Mouse (Mus musculus): ENCODE measurements around the gene F7.
A peak's percentile ranks its signal among the peaks of the same experiment; 100 is the strongest.
"Not testable (repeated sequence)": the region's sequence is repeated elsewhere in the genome, so short reads cannot be mapped to it uniquely, and the experiment has no call there.

The F7 gene

DNA sequence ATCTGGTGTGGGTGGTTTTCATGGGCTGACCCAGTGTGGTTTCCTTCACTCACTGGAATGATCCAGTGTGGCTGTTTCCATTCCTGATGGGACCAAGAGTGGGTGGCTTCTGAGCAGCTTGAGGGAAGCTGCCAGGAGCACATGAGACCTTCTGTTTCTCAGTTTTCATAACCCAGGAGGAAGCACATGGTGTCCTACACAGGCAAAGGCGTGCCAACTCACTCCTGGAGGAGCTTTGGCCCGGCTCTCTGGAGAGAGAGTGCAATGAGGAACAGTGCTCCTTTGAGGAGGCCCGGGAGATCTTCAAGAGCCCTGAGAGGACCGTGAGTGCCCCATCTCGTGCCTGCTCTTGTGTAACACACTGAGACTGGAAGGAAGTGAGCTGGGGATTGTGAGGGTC lies 2.6 kb downstream of the F7 start:
- peak; percentile 35 to 43 for DNase-seq (ENCODE audit: low spot score in 2 of 2)

DNA sequence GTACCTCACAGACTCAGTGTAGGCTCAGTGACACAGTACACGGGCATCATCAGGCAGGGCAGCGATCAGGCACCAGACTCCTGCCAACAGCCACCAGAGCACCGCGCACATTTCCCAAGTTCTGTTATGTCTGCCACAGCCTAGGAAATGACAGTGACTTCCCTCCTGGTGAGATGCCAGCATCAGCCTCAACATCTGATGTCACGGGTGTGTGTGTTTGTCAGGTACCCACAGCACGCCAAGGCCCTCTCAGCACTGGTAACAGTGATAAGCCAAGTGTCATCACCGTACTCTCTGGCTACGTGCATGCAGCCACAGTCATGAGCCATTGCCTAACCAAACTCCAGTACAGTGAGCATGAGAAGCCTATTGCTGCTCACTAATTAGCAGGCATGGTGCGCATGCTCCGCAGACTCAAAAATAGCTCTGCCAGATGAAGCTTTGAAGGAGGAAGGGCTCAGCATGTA lies 10.5 kb downstream of the F7 start:
- DNase-seq (ENCODE audit: low spot score in 2 of 2) = no peak

DNA sequence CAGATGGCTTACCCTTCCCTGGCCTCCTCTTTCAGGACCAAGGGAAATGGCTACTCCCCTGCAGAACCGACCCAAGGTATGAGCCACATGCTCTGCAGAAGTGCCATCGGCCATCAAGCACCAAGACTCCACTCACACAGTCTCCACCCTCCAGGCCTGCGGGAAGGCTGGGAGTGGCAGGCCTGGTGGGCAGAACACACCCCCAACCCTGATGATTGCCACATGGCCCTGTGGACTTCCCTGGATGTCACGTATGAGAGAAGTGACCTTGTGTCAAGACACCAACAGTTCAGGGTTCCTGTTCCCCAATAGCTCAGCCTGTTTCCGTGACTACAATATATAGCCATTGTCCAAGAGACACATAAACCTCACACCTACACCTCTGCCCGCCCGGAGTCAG lies 11.2 kb downstream of the F7 start, which contains the start of gene F10:
Gene F10 (plus strand): TSS at position 294 of the 400 bp plus-strand sequence.
- no peak for DNase-seq (ENCODE audit: low spot score in 2 of 2)

DNA sequence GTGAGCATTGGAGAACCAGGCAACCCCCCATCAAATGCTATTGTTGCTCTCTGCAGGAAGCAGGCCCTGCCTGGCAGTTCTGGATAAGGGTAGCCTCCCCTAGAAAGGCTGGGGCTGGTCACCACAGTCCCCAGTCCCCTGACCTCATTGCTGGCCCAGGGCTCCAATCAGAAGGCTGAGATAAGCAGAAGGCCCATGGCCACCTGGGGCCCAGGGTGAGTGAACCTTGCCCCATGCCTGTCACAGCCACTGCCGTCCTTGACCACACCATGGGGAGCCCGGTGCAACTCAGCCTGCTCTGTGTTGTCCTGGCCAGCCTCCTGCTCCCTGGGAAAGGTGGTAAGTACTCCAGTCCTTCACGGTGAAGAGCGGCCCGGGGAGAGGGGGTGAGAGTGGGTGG lies 11.7 kb downstream of the F7 start:
- no peak for DNase-seq (ENCODE audit: low spot score in 2 of 2)

DNA sequence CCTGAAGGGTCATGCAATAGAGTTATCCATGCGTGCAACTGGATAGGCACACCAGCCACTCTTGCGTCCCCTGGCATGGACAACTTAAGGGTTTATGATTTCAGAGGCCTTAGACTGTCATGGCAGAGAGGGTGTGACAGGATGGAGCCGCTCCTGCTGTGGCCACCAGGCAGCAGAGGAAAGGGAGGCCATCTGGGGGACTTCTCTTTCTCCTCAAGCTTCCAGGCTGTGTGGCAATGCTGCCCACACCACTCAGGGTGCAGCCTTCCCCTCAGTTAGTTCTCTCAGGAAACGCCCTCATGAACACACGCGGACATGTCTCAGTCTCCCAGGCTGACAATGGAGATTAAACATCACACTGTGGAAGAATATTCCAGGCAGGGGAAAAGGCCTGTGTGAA lies 13.2 kb downstream of the F7 start:
- no peak for DNase-seq (ENCODE audit: low spot score in 2 of 2)

DNA sequence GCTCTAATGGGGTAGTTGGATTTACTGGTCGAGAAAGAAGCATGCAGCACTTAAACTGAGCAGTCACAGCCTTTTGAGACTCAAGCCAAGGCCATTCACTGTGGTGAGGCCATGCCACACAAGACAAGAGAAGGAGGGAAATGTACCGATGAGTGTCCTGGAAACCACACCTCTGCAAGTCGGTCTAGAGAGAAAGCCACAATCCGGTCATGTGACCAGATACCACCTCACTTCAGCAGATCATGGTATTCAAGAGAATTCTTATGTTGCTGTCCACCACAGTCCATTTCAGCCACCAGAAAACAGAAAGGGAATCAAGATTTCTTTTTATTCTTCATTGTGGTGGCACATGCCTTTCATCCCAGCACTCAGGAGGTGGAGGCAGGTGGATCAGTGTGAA lies 15.6 kb downstream of the F7 start:
- no peak for DNase-seq (ENCODE audit: low spot score in 2 of 2)

DNA sequence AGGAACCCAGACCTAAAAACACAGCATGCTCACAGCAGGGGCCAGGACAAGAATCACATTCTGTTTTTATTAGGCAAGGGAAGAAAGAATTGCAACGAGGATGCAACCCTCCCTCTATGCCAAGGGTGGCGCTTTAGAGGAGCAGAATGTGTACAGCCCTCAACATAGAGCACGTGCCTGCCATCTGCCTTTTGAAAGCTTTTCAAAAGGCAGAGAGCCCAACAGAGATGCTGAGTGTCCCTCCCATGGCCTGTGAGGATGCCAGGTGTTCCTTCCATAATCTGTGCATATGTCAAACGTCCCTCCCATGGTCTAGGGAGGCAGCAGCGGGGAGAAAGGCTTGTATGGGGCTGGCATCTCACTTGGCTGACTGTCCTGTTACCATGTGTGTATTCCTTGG lies 21.8 kb downstream of the F7 start:
- DNase-seq (ENCODE audit: low spot score in 2 of 2) = no peak

DNA sequence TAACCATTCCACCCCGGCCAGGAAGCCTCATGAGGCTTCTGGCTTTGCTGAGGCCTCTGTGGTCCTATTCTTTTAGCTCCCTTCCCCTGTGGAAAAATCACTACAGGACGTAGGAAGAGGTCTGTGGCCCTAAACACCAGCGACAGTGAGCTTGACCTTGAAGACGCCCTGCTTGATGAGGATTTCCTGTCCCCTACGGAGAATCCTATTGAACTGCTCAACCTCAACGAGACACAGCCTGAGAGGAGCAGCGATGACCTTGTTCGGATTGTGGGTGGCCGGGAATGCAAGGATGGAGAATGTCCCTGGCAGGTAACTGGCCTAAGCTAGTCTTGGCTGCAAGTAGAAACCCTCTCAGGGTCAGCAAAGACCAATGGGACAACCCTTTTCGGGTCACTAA lies 24.7 kb downstream of the F7 start:
- no peak for DNase-seq (ENCODE audit: low spot score in 2 of 2)

DNA sequence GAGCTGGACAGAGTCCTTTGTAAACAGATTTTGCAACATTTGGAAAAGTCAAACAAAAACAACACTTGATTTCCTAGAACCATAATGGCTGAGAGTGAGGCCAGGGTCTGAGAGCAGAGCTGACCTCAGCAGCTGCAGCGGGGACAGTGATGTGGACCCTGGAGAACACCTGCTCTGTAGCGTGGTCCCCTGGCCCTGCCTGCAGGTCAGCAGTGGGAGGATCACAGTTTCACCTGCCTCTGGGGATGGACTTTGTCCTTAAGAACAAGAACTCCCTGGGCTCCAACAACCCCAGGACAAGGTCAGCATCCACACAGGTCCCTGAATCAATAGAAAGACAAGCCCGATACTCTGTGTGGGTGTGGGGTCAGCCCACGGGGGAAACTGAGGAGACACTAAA lies 31.5 kb downstream of the F7 start:
- no peak for DNase-seq (ENCODE audit: low spot score in 2 of 2)

DNA sequence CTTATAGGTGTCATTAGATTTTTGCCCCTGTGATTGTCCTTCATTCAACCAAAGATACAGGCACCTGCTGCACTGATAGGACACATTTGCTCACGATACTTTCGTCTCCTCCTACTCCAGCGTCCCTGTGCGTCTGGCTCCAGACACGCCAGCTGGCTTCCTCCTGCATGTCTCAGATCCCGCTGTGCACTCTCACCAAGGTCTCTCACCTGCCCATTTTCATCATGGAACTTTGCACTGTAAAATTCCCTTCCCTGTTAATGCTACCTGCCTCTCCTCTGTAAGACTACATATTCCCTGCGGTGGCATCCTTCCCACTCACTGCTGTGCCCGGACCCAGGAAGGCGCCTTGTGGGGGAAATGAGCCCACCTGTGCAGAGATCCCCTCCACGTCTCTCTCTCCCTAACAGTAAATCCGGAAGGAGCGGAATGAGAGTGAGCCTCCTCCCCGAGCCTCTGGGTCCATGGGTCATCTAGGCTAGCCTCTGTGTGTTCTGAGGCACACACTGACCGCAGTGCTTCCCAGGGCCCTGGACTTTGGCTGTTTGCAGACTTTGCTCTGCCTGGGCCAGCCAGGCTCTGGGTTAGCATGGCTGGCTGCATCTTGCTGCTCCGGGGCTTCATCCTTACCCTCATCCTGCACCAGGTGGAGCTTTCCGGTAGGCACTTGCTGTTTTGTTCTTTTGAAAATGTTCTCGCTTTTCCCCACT lies 34.8 kb downstream of the F7 start, which contains the start of gene Proz:
Gene Proz (plus strand): TSS at position 474 of the 710 bp plus-strand sequence.
- no peak for DNase-seq (ENCODE audit: low spot score in 2 of 2)

DNA sequence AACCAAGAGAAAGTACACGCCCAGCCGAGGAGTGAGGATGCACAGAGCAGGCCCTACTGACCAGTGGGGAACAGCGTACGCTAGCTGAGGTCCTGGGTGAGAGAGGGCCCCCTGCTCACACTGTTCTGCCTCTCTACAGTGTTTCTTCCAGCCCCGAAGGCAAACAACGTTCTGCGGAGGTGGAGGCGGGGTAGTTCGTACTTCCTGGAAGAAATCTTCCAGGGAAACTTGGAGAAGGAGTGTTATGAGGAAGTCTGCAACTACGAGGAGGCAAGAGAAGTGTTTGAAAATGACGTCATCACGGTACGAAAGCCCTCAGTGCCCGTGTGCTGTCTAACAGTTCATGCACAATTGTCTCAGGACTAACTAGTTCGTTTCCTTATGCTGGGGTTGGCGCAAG lies 37.3 kb downstream of the F7 start:
- DNase-seq (ENCODE audit: low spot score in 2 of 2) = no peak

DNA sequence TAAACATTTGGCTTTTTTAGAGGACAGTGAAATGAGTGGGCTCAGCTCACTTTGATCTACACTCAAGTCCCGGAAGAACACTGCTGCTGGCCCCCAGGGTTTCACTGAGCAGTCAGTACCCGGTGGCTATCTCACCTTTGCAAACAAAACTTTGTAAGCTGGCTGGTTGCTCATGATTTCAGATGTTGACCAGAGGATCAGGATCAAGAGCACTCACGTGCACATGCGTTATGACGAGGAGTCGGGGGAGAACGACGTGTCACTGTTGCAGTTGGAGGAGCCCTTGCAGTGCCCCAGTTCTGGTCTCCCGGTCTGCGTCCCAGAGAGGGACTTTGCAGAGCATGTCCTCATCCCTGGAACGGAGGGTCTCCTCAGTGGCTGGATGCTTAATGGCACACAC lies 47.4 kb downstream of the F7 start:
- DNase-seq (ENCODE audit: low spot score in 2 of 2) = no peak

DNA sequence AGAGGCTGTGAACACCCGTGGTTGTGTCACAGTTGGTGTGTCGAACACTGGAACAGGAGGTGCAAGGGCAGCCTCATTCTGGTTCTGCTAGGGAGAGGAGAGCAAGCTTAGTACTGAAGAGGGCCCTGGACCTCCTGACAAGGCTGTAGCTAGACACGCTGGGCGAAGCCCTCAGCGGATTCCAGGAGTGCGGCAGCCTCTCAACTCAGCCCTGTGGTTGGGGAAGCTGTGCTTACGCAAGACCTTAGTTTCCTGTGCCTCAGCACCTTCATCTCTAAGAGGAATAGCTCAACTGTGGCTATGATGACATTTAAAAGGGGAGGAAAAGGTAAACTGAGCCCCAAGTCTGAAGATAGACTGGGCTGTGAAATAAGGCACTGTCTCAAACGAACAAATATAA lies 49.2 kb downstream of the F7 start:
- no peak for DNase-seq (ENCODE audit: low spot score in 2 of 2)

DNA sequence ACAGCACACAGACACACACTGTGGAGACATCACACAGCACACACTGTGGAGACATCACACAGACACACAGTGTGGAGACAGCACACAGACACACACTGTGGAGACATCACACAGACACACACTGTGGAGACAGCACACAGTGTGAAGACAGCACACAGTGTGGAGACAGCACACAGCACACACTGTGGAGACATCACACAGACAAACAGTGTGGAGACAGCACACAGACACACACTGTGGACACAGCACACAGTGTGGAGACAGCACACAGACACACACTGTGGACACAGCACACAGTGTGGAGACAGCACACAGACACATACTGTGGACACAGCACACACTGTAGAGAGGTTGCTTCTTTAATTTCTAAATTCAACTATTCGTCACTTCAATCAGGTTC lies 49.7 kb downstream of the F7 start:
- DNase-seq (ENCODE audit: low spot score in 2 of 2) = not testable (repeated sequence)

DNA sequence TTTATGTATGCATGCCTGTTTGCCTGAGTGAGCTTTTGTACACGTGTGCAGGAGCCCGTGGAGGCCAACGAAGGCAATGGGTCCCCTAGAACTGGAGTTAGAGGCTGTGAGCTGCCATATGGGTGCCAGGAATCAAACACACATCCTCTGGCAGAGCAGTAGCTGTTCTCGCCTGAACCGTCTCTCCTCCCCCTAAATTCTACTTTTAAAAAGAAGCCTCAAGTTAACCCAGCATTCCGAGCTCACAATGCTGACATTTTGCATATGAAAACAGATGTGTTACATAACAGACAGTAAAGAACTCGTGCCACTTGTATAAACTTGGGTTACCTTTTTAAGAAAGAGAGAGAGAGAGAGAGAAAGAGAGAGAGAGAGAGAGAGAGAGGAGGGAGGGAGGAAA lies 51.7 kb downstream of the F7 start:
- no peak for DNase-seq (ENCODE audit: low spot score in 2 of 2)
